Mouse (Mus musculus) testis, adult 2 months (tissue): Measurements from ENCODE around the gene Wsb1. TPM values are rescaled to one million over a fixed set of nuclear protein-coding genes. Genes with fewer than 3 reads are reported as not detected.
"Not testable (repeated sequence)": the region's sequence is repeated elsewhere in the genome, so short reads cannot be mapped to it uniquely, and the experiment has no call there.

Experiments
- H3K27ac ChIP-seq: fragments of 200-500 bp; 2 replicates; pipeline ENCODE4 v1.5.1; 2012; ENCODE audit warnings: low read depth, low read length; ENCODE audit not compliant: control insufficient read depth, insufficient read depth
- H3K27me3 ChIP-seq: fragments of 200-500 bp; 2 replicates; pipeline ENCODE4 v1.6.1; 2012; ENCODE audit warnings: mild to moderate bottlenecking, low read length, moderate library complexity; ENCODE audit not compliant: control insufficient read depth, insufficient read depth
- H3K36me3 ChIP-seq: fragments of 200-500 bp; 2 replicates; pipeline ENCODE4 v1.6.1; 2012; ENCODE audit warnings: mild to moderate bottlenecking, low read length; ENCODE audit not compliant: control insufficient read depth, insufficient read depth
- H3K4me1 ChIP-seq: fragments of 200-500 bp; 2 replicates; pipeline ENCODE4 v1.6.1; 2012; ENCODE audit warnings: low read length; ENCODE audit not compliant: control insufficient read depth, insufficient read depth
- H3K4me3 ChIP-seq: fragments of 200-500 bp; 2 replicates; pipeline ENCODE4 v1.5.1; 2012; ENCODE audit warnings: low read depth, mild to moderate bottlenecking, low read length, moderate library complexity, mixed read lengths; ENCODE audit not compliant: control insufficient read depth
- CTCF ChIP-seq: fragments of 200-500 bp; IDR thresholded peaks from 2 replicates; pipeline ENCODE4 v1.5.1; 2012; ENCODE audit warnings: low read depth, mild to moderate bottlenecking, inconsistent platforms, low read length, moderate library complexity; ENCODE audit not compliant: control insufficient read depth, insufficient read depth, insufficient replicate concordance
- POLR2A ChIP-seq: fragments of 200-500 bp; IDR thresholded peaks from 2 replicates; pipeline ENCODE4 v1.6.1; 2012; ENCODE audit warnings: low read depth, mild to moderate bottlenecking, inconsistent platforms, low read length, moderate library complexity; ENCODE audit not compliant: control insufficient read depth
- polyA plus RNA-seq: library from polyadenylated mRNA; depleted of rRNA; stranded (reverse); fragments of >200 nt; gene quantifications from 2 replicates; pipeline ENCODE4 v1.2.3, GENCODE M21; 2012

The Wsb1 gene
- polyA plus RNA-seq, 1 experiment: 14.2 TPM

GRCm38 (mm10) chr11:79283350-79284030 is 29.0 kb upstream of the Wsb1 start:
- peaks cover 7% of the 10 kb centered on the region for H3K4me1 ChIP-seq
- H3K27ac ChIP-seq: no peak overlapping the region
- TF ChIP-seq CTCF: no peak
- no peak for TF ChIP-seq POLR2A
- no peaks in the 10 kb centered on the region for H3K36me3 ChIP-seq
- no peak overlapping the region for H3K4me3 ChIP-seq
- H3K27me3 ChIP-seq: no peaks in the 10 kb centered on the region

GRCm38 (mm10) chr11:79281396-79281795 is 26.9 kb upstream of the Wsb1 start:
- no peak for TF ChIP-seq POLR2A
- TF ChIP-seq CTCF: no peak
- Histone ChIP-seq H3K27ac (no peak overlapping the region), H3K27me3 (no peaks in the 10 kb centered on the region), H3K4me1 (peaks cover 2% of the 10 kb centered on the region), H3K36me3 (no peaks in the 10 kb centered on the region), H3K4me3 (no peak overlapping the region)

- H3K4me3 ChIP-seq: no peak overlapping the region
- no peaks in the 10 kb centered on the region for H3K36me3 ChIP-seq
- H3K27ac ChIP-seq: no peak overlapping the region
- TF ChIP-seq POLR2A: no peak
- no peak for TF ChIP-seq CTCF
- no peaks in the 10 kb centered on the region; the same call in 1 of the 2 replicates for H3K4me1 ChIP-seq
- no peaks in the 10 kb centered on the region for H3K27me3 ChIP-seq
These were observed 25.4 kb upstream of the Wsb1 start for GRCm38 (mm10) chr11:79279732-79280405.

GRCm38 (mm10) chr11:79273757-79274156 is 19.3 kb upstream of the Wsb1 start:
- Histone ChIP-seq H3K4me1 (no peaks in the 10 kb centered on the region; the same call in 1 of the 2 replicates), H3K4me3 (no peak overlapping the region), H3K27ac (no peak overlapping the region), H3K27me3 (no peaks in the 10 kb centered on the region), H3K36me3 (no peaks in the 10 kb centered on the region)
- TF ChIP-seq CTCF (no peak), POLR2A (no peak)

- no peak overlapping the region for H3K4me3 ChIP-seq
- H3K36me3 ChIP-seq: no peaks in the 10 kb centered on the region
- H3K4me1 ChIP-seq: no peaks in the 10 kb centered on the region
- TF ChIP-seq CTCF (no peak), POLR2A (no peak)
- H3K27ac ChIP-seq: no peak overlapping the region
- H3K27me3 ChIP-seq: no peaks in the 10 kb centered on the region
These were observed 18.6 kb upstream of the Wsb1 start for GRCm38 (mm10) chr11:79273039-79273438.

GRCm38 (mm10) chr11:79267171-79267570 is 12.7 kb upstream of the Wsb1 start:
- TF ChIP-seq POLR2A: no peak
- TF ChIP-seq CTCF: no peak
- Histone ChIP-seq H3K27ac (no peak overlapping the region), H3K36me3 (no peaks in the 10 kb centered on the region), H3K4me1 (no peaks in the 10 kb centered on the region), H3K4me3 (no peak overlapping the region), H3K27me3 (no peaks in the 10 kb centered on the region)

GRCm38 (mm10) chr11:79264376-79264775 is 9.9 kb upstream of the Wsb1 start:
- no peaks in the 10 kb centered on the region for H3K36me3 ChIP-seq
- H3K4me3 ChIP-seq: no peak overlapping the region
- TF ChIP-seq CTCF (no peak), POLR2A (no peak)
- H3K27me3 ChIP-seq: no peaks in the 10 kb centered on the region
- no peak overlapping the region for H3K27ac ChIP-seq
- H3K4me1 ChIP-seq: no peaks in the 10 kb centered on the region

GRCm38 (mm10) chr11:79260126-79260525 is 5.7 kb upstream of the Wsb1 start:
- H3K4me1 ChIP-seq, H3K27ac ChIP-seq, H3K27me3 ChIP-seq, H3K4me3 ChIP-seq, H3K36me3 ChIP-seq: not testable (repeated sequence)
